22 mouse cellular contexts compared by ENCODE assay signal in genomic region chr12:95171051-95171450, GRCm38 (mm10).
A peak's percentile ranks its signal among the peaks of the same experiment; 100 is the strongest.
DNase-seq lines count a peak whose midpoint lies in the region; ATAC-seq and TF ChIP-seq lines count a peak whose summit lies in the region.
"Had no signal": no experiment of that assay in that cellular context is flagged by ENCODE, and none has a peak within 500 bp of the region (broad histone marks: within the 10 kb centered on the region; RNA-seq: fewer than 3 reads in every experiment).

No protein-coding gene starts in this region.

- WGBS in lung, adult 2 months: 49% methylated on average over 2 of the region's 2 CpGs

- H3K4me1 ChIP-seq in lung, adult 2 months (ENCODE audit: control insufficient read depth, insufficient read depth, low read length): no peaks in the 10 kb centered on the region
- H3K4me1 ChIP-seq: embryonic facial prominence, embryonic 13.5 days; heart, embryonic 10.5 days; hindbrain, embryonic 13.5 days; kidney, embryonic 15.5 days; liver, embryonic 12.5 days; lung, embryonic 15.5 days; stomach, embryonic 15.5 days had no signal

- DNase-seq in frontal cortex, postnatal 25 days (ENCODE audit: low spot score in 2 of 2): no peak
- peak; percentile 64 for DNase-seq in brain, embryonic 18.5 days (ENCODE audit: low read depth, low spot score)
- peak; percentile 33 to 48 for DNase-seq in layer of hippocampus, adult 8-10 months (ENCODE audit: low spot score in 2 of 2)
- peak; percentile 8 for DNase-seq in right cerebral cortex, postnatal 25 days
- DNase-seq in lung, adult 2 months: no peak
- no peak for DNase-seq in embryo, embryonic 10.5 days (ENCODE audit: low spot score)
- DNase-seq: adrenal gland, postnatal 14 days; B cell, adult 2 months; cerebellum, adult 9-10 months; heart, postnatal 10 days; thymus, postnatal 36 days had no signal

- TF ChIP-seq CTCF in lung, adult 2 months (IDR thresholded peaks at IDR 0.05; ENCODE audit: insufficient read depth, low read length): no peak

- no peak overlapping the region for H3K4me3 ChIP-seq in lung, adult 2 months (replicated peaks; ENCODE audit: extremely low read depth, low read depth, low read length)
- H3K4me3 ChIP-seq: embryonic facial prominence, embryonic 13.5 days; heart, embryonic 10.5 days; hindbrain, embryonic 13.5 days; kidney, embryonic 15.5 days; liver, embryonic 12.5 days; lung, embryonic 15.5 days; midbrain, embryonic 13.5 days; stomach, embryonic 15.5 days had no signal

- ATAC-seq in frontal cortex, adult (ENCODE audit: low TSS enrichment): peak; percentile 83
- ATAC-seq: activated CD4-positive, CD25-positive, alpha-beta regulatory T cell, adult 4 months; liver, embryonic 12.5 days; midbrain, embryonic 13.5 days; Patski had no signal

- TF ChIP-seq POLR2A in lung, adult 2 months (IDR thresholded peaks at IDR 0.05; ENCODE audit: borderline replicate concordance, extremely low read depth, low read depth, low read length): no peak

Comparison
In these comparisons a context has a peak if more than half of its experiments do, and no peak if none do; other contexts are left out.
1. DNase-seq: peak in brain, embryonic 18.5 days (single experiment), layer of hippocampus, adult 8-10 months (2 of 2) and right cerebral cortex, postnatal 25 days (single experiment); none in frontal cortex, postnatal 25 days (0 of 2), lung, adult 2 months (single experiment) and embryo, embryonic 10.5 days (single experiment).